Mouse (Mus musculus) subcutaneous adipose tissue, adult 2 months (tissue): ENCODE measurements around the gene Aif1. TPM values are rescaled to one million over a fixed set of nuclear protein-coding genes. Genes with fewer than 3 reads are reported as not detected.

ENCODE experiments used
- polyA plus RNA-seq: library from polyadenylated mRNA; depleted of rRNA; stranded (reverse); fragments of >200 nt; gene quantifications from 2 replicates; pipeline ENCODE4 v1.2.3, GENCODE M21; 2012; ENCODE audit warnings: low replicate concordance; rRNA removed

The Aif1 gene
- 1.9 and 5.2 TPM in 2 replicates for polyA plus RNA-seq

DNA sequence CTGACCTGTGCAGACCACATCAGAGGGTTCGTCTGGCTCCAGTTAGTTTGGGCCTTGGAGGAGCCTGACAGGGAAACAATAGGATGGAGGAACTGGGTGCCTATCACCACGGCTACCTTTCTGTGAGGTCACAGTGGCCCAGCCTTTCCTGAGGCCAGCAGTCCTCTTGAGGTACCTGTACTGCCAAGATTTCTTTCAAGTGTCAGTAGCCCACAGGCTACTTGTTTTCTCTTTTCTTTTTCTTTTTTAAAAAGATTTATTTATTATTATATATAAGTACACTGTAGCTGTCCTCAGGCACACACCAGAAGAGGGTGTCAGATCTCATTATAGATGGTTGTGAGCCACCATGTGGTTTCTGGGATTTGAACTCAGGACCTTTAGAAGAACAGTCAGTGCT lies at the start of gene Aif1:
Gene Aif1, minus strand, starts transcription at position 101 of the 400 bp plus-strand sequence.

DNA sequence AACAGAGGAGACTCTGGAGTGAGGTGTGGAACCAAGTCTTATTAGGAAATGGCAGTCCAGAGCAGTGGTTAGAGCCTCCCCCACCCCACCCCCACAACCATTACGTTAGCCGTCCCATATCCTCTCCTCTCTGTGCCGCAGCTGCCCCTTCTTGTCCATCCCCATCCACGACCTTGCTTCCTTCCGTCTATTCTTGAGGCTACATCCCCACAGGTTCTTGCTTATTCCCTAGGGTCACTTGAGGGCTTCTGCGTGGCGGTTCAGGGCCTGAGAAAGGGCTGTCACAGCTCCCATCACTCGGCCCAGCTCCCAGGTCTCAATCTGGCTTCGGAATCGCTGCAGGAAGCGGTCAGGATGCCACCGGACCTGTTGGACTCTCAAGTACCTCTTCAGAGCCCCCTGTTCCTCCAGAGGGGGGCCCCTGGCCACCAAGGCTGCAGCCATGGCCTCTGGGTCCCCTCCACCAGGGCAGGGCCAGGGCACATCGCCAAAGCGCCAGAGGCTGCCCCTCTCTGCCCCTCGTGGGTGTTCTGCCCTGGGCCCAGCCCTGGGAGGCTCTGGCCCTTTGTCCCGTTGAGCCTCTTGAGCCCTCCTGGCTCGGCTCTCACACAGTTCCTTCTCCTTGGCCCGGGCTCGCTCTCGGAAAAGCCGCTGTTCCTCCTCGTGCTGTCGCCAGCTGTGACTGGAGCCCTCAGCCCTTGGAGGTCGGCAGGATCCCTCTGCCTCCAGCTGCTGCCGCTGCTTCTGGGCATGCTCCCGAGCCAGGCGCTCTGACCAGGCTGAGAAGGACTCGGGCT lies 44.5 kb upstream of the Aif1 start, which contains the start of gene Gm16181:
Gene Gm16181, plus strand, starts transcription at position 679 of the 797 bp plus-strand sequence.

DNA sequence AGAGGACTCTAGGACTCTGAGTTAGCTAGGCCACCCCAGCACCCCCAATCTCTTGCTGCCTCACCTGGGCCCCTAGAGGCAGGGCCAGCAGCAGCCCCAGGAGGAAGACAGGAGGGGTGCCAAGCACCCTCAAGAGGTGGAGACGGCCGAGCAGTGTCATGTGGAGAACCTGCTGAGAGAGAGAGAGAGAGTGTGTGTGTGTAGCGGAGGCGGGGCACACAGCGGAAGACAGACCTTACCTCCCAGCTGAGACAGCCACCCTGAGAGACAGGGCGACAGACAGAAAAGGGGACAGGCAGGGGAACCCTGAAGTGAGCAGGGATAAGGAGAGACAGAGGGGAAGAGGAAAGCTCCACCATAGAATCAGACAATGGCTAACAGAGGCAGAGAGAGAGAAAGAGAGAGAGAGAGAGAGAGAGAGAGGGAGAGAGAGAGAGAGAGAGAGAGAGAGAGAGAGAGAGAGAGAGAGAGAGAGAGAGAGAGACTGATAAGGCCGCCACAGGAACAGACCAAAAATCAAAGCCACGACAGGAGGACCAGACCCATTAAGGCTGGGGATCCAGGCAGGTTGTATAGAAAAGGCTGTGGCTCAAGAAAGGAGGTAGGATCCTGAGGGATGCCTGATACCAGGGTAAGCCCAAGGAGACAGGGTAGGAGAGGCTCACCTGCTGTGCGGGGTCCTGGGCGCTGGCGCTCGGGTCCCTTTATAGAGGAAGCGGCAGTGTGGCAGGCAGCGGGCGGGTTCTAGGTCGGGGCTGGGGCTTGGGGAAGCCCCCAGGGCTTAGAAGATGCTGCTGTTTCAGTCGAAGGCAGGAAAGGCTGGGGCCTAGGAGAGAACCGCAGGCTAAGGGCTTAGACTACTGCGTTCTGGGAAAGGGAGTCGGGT lies 28.9 kb upstream of the Aif1 start, which contains the start of gene Lta:
Gene Lta, minus strand, starts transcription at position 858 of the 886 bp plus-strand sequence.

DNA sequence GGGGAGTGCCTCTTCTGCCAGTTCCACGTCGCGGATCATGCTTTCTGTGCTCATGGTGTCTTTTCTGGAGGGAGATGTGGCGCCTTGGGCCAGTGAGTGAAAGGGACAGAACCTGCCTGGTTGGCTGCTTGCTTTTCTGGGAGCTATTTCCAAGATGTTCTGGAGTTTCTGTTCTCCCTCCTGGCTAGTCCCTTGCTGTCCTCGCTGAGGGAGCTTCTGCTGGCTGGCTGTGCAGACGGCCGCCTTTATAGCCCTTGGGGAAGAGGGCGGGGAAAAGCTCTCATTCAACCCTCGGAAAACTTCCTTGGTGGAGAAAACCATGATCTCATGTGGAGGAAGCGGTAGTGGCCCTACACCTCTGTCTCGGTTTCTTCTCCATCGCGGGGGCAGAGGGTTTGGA lies 25.9 kb upstream of the Aif1 start, which contains the start of gene Tnf:
Gene Tnf, minus strand, starts transcription at position 221 of the 400 bp plus-strand sequence.

DNA sequence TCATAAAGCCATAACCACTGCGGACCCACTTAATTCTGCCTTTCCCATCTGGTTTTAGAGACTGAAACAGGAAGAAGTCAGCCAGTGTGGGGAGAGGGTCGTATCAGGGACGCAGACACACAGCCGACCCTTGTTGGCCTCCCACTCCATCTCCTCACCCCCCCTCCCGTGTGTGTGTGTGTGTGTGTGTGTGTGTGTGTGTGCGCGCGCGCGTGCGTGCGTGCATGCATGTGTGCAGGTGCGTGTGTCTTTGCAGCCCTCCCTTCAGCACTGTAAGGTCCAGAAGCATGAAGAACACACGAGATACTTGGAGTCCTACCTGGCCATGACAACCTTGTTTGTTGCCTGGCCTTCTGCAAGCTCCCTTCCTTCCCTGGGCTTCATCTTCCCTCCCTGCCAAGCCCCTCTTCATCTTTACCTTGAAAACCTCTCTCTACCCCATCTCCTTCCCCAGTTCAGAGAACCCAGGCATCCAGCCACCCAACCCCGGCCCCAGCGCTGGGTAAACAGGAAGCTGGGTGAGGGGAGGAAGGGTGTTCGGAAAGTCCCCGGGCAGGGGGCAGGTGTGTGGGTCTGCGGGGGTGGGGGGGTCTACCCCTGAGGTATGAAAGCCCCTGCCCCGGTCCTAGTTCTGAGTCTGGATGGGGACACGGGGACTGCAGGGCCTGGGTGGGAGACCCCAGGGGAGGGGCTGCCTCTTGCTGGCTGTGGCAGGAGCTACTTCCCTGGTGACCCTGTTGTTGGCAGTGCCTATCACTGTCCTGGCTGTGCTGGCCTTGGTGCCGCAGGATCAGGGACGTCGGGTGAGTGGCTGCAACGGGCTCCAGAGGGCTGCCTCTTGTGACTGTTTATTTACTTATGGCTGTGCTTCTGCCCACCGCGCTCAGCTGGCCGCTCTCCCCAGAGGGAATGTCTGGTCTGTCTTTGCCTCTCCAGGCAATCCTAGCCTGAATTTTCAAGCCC lies 18.3 kb upstream of the Aif1 start, which contains the start of gene Ltb:
Gene Ltb, plus strand, starts transcription at position 559 of the 963 bp plus-strand sequence.

DNA sequence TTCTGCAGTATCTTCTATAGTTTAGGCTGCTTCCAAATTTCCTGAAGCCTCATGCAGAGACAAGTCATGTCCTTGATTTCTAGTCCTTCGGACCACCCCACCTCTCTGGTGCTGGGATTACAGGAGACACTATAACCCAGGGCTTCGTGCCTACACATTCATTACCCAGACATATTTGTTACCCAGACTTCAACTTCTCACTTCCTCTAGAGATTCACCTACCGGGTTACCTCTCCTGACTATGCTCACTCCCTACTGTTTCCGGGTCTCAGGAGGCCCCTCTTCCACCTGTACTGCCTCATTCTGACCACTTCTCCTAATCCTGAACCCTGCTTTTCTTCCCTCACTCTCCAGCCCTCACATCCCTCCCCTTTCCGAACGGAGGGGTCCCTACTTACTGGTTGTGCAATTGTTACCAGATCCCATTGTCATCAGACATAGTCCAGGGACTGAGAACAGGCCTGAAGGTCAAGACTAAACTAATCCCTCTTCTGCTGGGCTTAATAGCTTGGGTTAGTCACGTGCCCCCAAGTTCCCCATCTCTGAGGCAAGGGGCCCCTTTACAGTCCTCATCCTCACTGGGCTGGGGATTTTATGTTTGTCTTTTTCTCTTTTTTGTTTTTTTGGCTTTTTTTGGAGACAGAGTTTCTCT lies 12.2 kb upstream of the Aif1 start, which contains the start of gene Lst1:
Gene Lst1, minus strand, starts transcription at position 481 of the 652 bp plus-strand sequence.

DNA sequence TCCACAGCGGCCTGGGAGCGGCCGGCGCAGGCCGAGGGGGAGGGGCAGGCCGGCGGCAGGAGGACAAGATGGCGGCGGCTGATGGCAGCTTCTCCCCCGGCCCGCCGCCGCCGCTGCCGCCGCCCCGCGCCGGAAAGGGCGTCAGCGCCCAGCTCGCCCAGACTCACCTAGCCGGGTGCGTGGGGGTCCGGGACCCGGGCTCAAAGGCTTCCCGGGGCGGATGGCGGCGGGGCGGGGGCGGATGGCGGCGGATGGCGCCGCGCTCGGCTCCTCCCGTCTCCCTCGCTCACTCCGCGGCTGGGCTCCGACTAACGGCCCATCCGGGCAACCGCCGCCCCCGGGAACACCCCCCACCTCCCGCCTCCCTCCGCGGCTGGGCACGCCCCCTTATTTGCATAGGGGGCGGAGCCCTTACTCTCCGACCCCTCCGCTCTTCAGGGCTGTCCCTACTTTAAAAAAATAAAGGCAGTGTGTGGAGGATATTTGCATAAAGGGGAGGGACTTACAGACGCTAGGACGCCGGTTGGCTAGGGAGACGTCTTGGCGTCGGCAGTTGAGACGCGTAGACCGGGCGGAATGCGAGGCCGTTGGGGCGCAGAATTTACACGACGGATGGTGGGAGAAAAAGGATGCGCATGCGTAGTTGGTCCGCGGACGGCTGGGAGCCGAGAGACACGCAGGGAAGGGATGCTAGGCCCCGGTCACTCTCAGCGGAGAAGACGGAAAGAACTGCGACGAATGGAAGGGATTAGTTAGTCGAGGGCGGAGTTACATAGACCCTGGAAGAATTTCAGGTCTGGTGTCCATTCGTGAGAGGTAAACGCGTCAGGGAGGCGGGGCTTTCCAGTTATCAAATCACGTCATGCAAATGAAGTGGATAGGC lies 11.1 kb downstream of the Aif1 start, which contains the start of gene Prrc2a:
Gene Prrc2a, minus strand, starts transcription at position 330 of the 883 bp plus-strand sequence.

DNA sequence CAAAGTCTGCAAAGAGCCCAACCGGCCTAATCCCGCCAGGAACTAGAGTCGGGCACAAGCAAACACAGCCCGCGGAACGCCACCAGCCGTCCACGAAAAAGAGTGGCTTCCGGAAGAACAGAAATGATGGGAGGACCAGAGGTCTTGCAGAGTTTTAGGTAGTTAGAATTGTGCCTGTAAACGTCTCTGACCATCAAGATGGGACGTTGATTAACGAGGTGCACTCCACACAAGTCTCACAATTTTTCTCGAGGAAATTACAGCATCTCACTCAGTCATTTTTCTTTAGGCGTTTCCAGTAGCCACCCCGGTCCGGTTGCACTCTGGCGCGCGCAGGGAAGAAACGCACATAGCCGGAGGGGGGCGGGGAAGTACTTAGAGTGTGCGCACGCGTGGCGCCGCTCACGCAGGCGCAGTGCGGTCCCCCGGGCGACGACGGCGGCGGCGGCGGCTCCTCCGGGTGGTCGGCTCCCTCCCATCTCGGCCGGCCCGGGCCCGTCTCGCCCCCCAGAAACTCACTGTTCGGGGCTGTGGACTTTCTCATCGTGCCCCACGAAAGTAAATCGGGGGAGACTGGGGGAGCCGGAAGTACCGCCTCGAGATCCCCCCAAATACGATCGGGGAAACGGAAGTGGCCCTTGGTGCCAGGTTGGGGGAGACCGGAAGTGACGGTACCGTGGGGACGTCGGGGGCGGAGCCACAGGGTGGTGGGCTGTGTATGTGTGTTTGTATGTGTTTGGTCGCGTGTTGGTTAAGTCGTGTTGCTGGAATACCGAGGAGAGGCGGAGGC lies 40.9 kb downstream of the Aif1 start, which contains the start of gene Bag6:
Gene Bag6, plus strand, starts transcription at position 378 of the 790 bp plus-strand sequence.

DNA sequence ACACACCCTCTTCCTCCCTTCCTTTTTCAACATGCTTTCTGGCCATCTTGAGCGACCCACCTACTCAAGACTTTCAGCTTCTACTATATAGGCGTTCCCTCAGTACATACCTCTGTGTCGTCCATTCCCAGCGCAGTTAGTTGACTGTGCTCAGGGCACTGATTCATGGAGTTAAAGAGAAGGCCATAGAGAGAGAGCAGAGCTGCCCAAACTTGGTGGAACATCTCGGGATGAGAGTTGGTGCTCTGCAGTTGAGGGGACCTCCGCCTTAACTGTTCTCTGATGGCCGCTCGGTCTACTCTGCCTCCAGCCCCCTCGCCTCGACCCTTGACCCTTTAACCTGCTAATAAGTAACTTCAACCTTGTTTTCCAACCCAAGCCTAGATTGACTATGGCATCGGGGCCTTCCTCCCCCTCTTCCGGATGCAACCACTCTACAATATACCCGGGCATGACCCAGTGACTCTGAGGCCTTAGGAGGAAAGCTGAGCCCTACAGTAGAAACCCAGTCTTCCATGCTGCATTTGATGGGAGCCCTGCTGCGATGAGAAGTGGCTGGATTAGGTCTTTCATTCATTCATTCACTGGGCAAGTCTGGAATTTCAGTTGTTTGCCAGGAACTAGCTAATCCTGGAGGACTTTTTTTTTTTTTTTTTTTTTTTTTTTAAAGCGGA lies 44.2 kb downstream of the Aif1 start, which contains the start of gene Apom:
Gene Apom, minus strand, starts transcription at position 551 of the 674 bp plus-strand sequence.

DNA sequence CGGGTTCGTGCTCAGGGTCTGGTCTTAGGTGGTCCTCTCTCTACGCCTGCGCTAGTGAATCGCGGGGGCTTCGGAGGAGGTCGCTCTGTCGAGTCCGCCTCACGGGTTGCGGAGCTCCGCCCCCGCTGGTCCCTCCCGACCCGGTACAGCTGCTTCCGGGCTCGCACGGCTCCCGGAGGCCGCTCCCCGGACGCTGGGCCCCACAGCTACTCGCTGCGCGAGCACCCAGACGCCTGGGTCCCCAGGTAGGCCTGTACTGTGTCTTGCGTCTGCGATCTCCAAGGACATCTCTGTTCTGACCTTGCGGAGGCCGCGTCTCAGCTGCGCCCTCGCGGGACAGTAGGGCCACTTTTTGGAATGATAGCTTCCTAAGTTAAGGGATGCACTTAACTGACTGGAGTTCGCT lies 49.7 kb downstream of the Aif1 start, which contains the start of gene D17H6S53E:
Gene D17H6S53E, plus strand, starts transcription at position 168 of the 406 bp plus-strand sequence.

DNA sequence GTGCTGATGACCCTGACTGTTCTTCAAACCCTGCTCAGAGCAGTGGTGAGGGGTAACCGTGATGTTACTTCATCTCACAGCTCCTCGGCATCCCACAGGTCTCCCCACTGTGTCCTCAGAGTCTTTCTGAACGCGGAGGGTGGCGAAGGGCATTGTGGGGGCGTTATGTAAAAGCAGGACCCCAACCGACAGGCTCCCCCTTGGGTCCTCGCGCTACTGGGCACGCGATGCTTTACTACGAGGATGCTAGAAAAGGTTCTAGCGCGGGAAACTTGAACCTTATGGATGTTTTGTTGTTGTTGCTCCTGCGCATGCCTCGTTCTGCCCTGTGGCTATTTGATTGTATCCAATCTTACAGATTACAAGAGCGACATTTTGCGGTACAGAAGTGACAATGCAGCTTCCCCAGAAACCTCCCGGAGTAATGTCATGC lies 54.0 kb downstream of the Aif1 start, which contains the start of gene Csnk2b:
Gene Csnk2b, minus strand, starts transcription at position 183 of the 433 bp plus-strand sequence.

DNA sequence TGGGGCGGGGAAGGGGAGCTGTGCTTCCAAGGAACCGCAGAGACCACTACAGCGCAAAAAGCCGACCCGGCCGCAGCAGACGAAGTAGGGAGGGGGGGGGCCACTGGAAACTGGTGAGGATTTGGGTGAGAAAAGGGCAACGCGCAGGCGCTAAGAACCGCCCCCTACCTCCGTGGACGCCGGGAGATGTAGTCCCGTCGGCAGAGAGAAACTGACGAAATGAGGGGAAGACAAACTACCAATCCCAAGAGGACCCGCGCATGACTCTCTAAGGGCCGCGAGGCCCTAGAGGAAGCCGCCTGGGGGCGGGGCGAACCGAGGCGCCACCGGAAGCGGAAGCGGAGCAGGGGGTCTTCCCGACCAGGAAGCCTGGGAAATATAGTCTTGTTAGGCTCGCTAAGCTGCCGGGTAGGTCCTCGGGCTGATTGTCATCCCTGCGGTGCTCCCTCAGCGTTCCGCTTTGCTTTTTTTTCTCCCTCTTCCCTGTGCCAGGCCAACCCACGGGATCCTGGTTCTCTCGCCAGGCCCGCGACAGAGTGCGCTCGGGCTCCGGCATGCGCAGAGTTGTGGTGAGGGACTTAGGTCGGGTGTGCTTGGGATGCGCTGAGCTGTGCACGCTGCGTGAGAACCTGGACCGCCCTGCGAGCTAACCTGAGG lies 54.6 kb downstream of the Aif1 start, which contains the start of gene Gpank1:
Gene Gpank1, plus strand, starts transcription at position 313 of the 657 bp plus-strand sequence.

Other genes starting within 250 kb of the Aif1 start
- 41.5 and 44.0 TPM in 2 replicates for gene Neu1, start 244.8 kb downstream of the Aif1 start, polyA plus RNA-seq
- 15.3 and 47.3 TPM in 2 replicates for gene Hspa1b, start 216.8 kb downstream of the Aif1 start, polyA plus RNA-seq
- not detected in 2 replicates for gene Gm20481, start 206.2 kb downstream of the Aif1 start, polyA plus RNA-seq
- gene Hspa1a, start 203.9 kb downstream of the Aif1 start, polyA plus RNA-seq: 8.7 and 27.0 TPM in 2 replicates
- gene Hspa1l, start 203.4 kb downstream of the Aif1 start, polyA plus RNA-seq: 0.46 and 0.59 TPM in 2 replicates
- 69.2 and 79.0 TPM in 2 replicates for gene Lsm2, start 194.2 kb downstream of the Aif1 start, polyA plus RNA-seq
- gene Vars, start 175.1 kb downstream of the Aif1 start, polyA plus RNA-seq: 61.9 and 207 TPM in 2 replicates
- 0.39 and 0.62 TPM in 2 replicates for gene Vwa7, start 159.5 kb downstream of the Aif1 start, polyA plus RNA-seq
- 0.54 and 1.7 TPM in 2 replicates for gene Sapcd1, start 148.1 kb downstream of the Aif1 start, polyA plus RNA-seq
- 1.8 TPM in 2 replicates for gene Msh5, start 129.3 kb downstream of the Aif1 start, polyA plus RNA-seq
- gene Clic1, start 126.1 kb downstream of the Aif1 start, polyA plus RNA-seq: 87.4 and 180 TPM in 2 replicates
- 59.2 and 121 TPM in 2 replicates for gene Ddah2, start 117.0 kb downstream of the Aif1 start, polyA plus RNA-seq
- gene Ly6g6c, start 110.7 kb downstream of the Aif1 start, polyA plus RNA-seq: 0.17 TPM in 1 of 2 replicates, not detected in the other
- gene Mpig6b, start 109.9 kb downstream of the Aif1 start, polyA plus RNA-seq: 0.09 and 0.21 TPM in 2 replicates
- 0.24 and 4.5 TPM in 2 replicates for gene Ly6g6e, start 99.2 kb downstream of the Aif1 start, polyA plus RNA-seq
- gene Ly6g6d, start 98.0 kb downstream of the Aif1 start, polyA plus RNA-seq: 2.3 and 5.4 TPM in 2 replicates
- gene Ly6g6f, start 90.5 kb downstream of the Aif1 start, polyA plus RNA-seq: not detected in 2 replicates
- 206 and 214 TPM in 2 replicates for gene Abhd16a, start 86.8 kb downstream of the Aif1 start, polyA plus RNA-seq
- gene Ly6g5c, start 67.8 kb downstream of the Aif1 start, polyA plus RNA-seq: 3.1 TPM in 1 of 2 replicates, not detected in the other
- gene Ly6g5b, start 60.6 kb downstream of the Aif1 start, polyA plus RNA-seq: 1.9 and 3.2 TPM in 2 replicates
- 12.3 and 16.6 TPM in 2 replicates for gene Gpank1, start 54.6 kb downstream of the Aif1 start, polyA plus RNA-seq
- gene Csnk2b, start 54.0 kb downstream of the Aif1 start, polyA plus RNA-seq: 304 and 310 TPM in 2 replicates
- gene D17H6S53E, start 49.7 kb downstream of the Aif1 start, polyA plus RNA-seq: 6.4 and 11.3 TPM in 2 replicates
- gene Apom, start 44.0 kb downstream of the Aif1 start, polyA plus RNA-seq: 0.17 TPM in 1 of 2 replicates, not detected in the other
- gene Bag6, start 40.9 kb downstream of the Aif1 start, polyA plus RNA-seq: 178 and 246 TPM in 2 replicates
- 249 and 404 TPM in 2 replicates for gene Prrc2a, start 11.2 kb downstream of the Aif1 start, polyA plus RNA-seq
- 23.5 and 60.6 TPM in 2 replicates for gene Lst1, start 12.4 kb upstream of the Aif1 start, polyA plus RNA-seq
- gene Ltb, start 18.4 kb upstream of the Aif1 start, polyA plus RNA-seq: 4.2 and 11.0 TPM in 2 replicates
- gene Tnf, start 25.9 kb upstream of the Aif1 start, polyA plus RNA-seq: 2.2 and 3.1 TPM in 2 replicates
- gene Lta, start 29.3 kb upstream of the Aif1 start, polyA plus RNA-seq: 0.16 and 0.69 TPM in 2 replicates
- gene Gm16181, start 44.8 kb upstream of the Aif1 start, polyA plus RNA-seq: 0.64 and 4.9 TPM in 2 replicates
- 7.5 and 9.8 TPM in 2 replicates for gene Atp6v1g2, start 57.6 kb upstream of the Aif1 start, polyA plus RNA-seq
- gene Nfkbil1, start 59.7 kb upstream of the Aif1 start, polyA plus RNA-seq: 14.3 and 18.2 TPM in 2 replicates
- 285 and 496 TPM in 2 replicates for gene Ddx39b, start 65.7 kb upstream of the Aif1 start, polyA plus RNA-seq
- 1,137 and 2,644 TPM in 2 replicates for gene H2-D1, start 86.7 kb upstream of the Aif1 start, polyA plus RNA-seq
- not detected in 2 replicates for gene H2-Q1, start 144.3 kb upstream of the Aif1 start, polyA plus RNA-seq
- 2.4 TPM in 1 of 2 replicates, not detected in the other for gene H2-Q2, start 166.2 kb upstream of the Aif1 start, polyA plus RNA-seq
- gene H2-Q4, start 203.5 kb upstream of the Aif1 start, polyA plus RNA-seq: 120 and 169 TPM in 2 replicates
- gene H2-Q6, start 248.8 kb upstream of the Aif1 start, polyA plus RNA-seq: 60.7 and 141 TPM in 2 replicates